Mouse (Mus musculus) midbrain, embryonic 14.5 days (tissue): ENCODE measurements around the gene Sorbs1. TPM values are rescaled to one million over a fixed set of nuclear protein-coding genes. Genes with fewer than 3 reads are reported as not detected.

Source experiments
- ATAC-seq: fragments of 200-750 bp; cut with Nextera tagmentation; 2 replicates; pipeline ENCODE4 v1.8.0; 2017; ENCODE audit warnings: moderate number of reproducible peaks, moderate library complexity; ENCODE audit not compliant: low FRiP score, low TSS enrichment
- DNase-seq: peaks from one replicate; pipeline ENCODE4 v3.0.0-alpha.2; 2015
- H3K27ac ChIP-seq: fragments of 300-500 bp; sonication (generic); replicated peaks from 2 replicates; pipeline ENCODE4 v1.5.1; 2014; ENCODE audit warnings: mild to moderate bottlenecking, low read depth, low read length, moderate library complexity
- H3K27me3 ChIP-seq: fragments of 300-500 bp; sonication (generic); 2 replicates; pipeline ENCODE4 v1.6.1; 2014; ENCODE audit warnings: low read length, control low read depth, mixed read lengths; ENCODE audit not compliant: control insufficient read depth, insufficient read depth
- H3K36me3 ChIP-seq: fragments of 300-500 bp; sonication (generic); 2 replicates; pipeline ENCODE4 v1.6.1; 2014; ENCODE audit warnings: low read length, control low read depth; ENCODE audit not compliant: control insufficient read depth, insufficient read depth
- H3K4me1 ChIP-seq: fragments of 300-500 bp; sonication (generic); 2 replicates; pipeline ENCODE4 v1.6.1; 2014; ENCODE audit warnings: mild to moderate bottlenecking, antibody characterized with exemption, low read length, control low read depth; ENCODE audit not compliant: control insufficient read depth, insufficient read depth
- H3K4me2 ChIP-seq: fragments of 300-500 bp; sonication (generic); 2 replicates; pipeline ENCODE4 v1.6.1; 2014; ENCODE audit warnings: mild to moderate bottlenecking, low read length, moderate library complexity
- H3K4me3 ChIP-seq: fragments of 300-500 bp; sonication (generic); replicated peaks from 2 replicates; pipeline ENCODE4 v1.5.1; 2014; ENCODE audit warnings: low read depth, low read length
- H3K9ac ChIP-seq: fragments of 300-500 bp; sonication (generic); replicated peaks from 2 replicates; pipeline ENCODE4 v1.6.1; 2014; ENCODE audit warnings: mild to moderate bottlenecking, low read length, moderate library complexity
- H3K9me3 ChIP-seq: fragments of 300-500 bp; sonication (generic); 2 replicates; pipeline ENCODE4 v1.6.1; 2016; ENCODE audit warnings: low read length, control low read depth, mixed read lengths; ENCODE audit not compliant: control insufficient read depth
- WGBS: fragments of 180-500 bp; shearing (Covaris S2); extraction: QIAGEN DNeasy Blood & Tissue Kit; methylation state at CpG from one replicate; pipeline ENCODE4 v1.1.7; 2014; 5-methylcytosine and 5-hydroxymethylcytosine counted together
- polyA plus RNA-seq: library from polyadenylated mRNA; unstranded; fragments of >200 nt; fragmentation: Nextera tagmentation; extraction: Ambion mirVana; gene quantifications from 2 replicates; pipeline ENCODE4 v1.2.1, GENCODE M21; 2014

The Sorbs1 gene
- polyA plus RNA-seq, 1 experiment from 2014 or later: 87.9 TPM

GRCm38 (mm10) chr19:40464408-40464807 is 49.2 kb downstream of the Sorbs1 start:
- H3K4me1 ChIP-seq: peaks cover 11% of the 10 kb centered on the region; the same call in 1 of the 2 replicates
- H3K27me3 ChIP-seq: no peaks in the 10 kb centered on the region
- H3K9ac ChIP-seq: no peak overlapping the region
- H3K9me3 ChIP-seq: no peaks in the 10 kb centered on the region
- WGBS: 94% methylated on average over 9 of the region's 9 CpGs
- no peak overlapping the region for H3K4me2 ChIP-seq
- no peak overlapping the region for H3K4me3 ChIP-seq
- H3K36me3 ChIP-seq: no peaks in the 10 kb centered on the region
- DNase-seq (no peak), ATAC-seq (no peak)
- H3K27ac ChIP-seq: no peak overlapping the region

GRCm38 (mm10) chr19:40462892-40463291 is 50.7 kb downstream of the Sorbs1 start:
- Histone ChIP-seq H3K36me3 (no peaks in the 10 kb centered on the region), H3K27me3 (no peaks in the 10 kb centered on the region), H3K4me1 (peaks cover 11% of the 10 kb centered on the region; the same call in 1 of the 2 replicates), H3K4me2 (no peak overlapping the region), H3K27ac (no peak overlapping the region), H3K9me3 (no peaks in the 10 kb centered on the region), H3K4me3 (no peak overlapping the region), H3K9ac (no peak overlapping the region)
- DNase-seq: no peak
- no peak for ATAC-seq
- 89% methylated on average over 6 of the region's 6 CpGs for WGBS

GRCm38 (mm10) chr19:40462481-40462880 is 51.1 kb downstream of the Sorbs1 start:
- Histone ChIP-seq H3K9ac (no peak overlapping the region), H3K27me3 (no peaks in the 10 kb centered on the region), H3K4me1 (peaks cover 11% of the 10 kb centered on the region; the same call in 1 of the 2 replicates), H3K36me3 (no peaks in the 10 kb centered on the region), H3K27ac (no peak overlapping the region), H3K9me3 (no peaks in the 10 kb centered on the region), H3K4me3 (no peak overlapping the region), H3K4me2 (no peak overlapping the region)
- no peak for DNase-seq
- WGBS: 83% methylated on average over 2 of the region's 2 CpGs
- no peak for ATAC-seq

- DNase-seq (no peak), ATAC-seq (no peak)
- H3K27ac ChIP-seq: no peak overlapping the region; the same call in 1 of the 2 replicates
- H3K4me2 ChIP-seq: no peak overlapping the region
- 75% methylated on average over 1 of the region's 1 CpGs for WGBS
- H3K9me3 ChIP-seq: no peaks in the 10 kb centered on the region
- H3K4me1 ChIP-seq: peaks cover 11% of the 10 kb centered on the region; the same call in 1 of the 2 replicates
- no peaks in the 10 kb centered on the region for H3K27me3 ChIP-seq
- H3K9ac ChIP-seq: no peak overlapping the region
- H3K4me3 ChIP-seq: no peak overlapping the region
- no peaks in the 10 kb centered on the region for H3K36me3 ChIP-seq
These were observed 51.9 kb downstream of the Sorbs1 start for GRCm38 (mm10) chr19:40461662-40462061.

- no peak overlapping the region for H3K4me3 ChIP-seq
- H3K27me3 ChIP-seq: no peaks in the 10 kb centered on the region
- H3K9me3 ChIP-seq: no peaks in the 10 kb centered on the region
- peaks cover 11% of the 10 kb centered on the region; the same call in 1 of the 2 replicates for H3K4me1 ChIP-seq
- no peaks in the 10 kb centered on the region for H3K36me3 ChIP-seq
- H3K4me2 ChIP-seq: no peak overlapping the region
- H3K27ac ChIP-seq: 0 out of 2 replicates have a peak overlapping the region, but pooled peaks have one; percentile 49
- no peak for ATAC-seq
- WGBS: 50% methylated on average over 9 of the region's 9 CpGs
- no peak overlapping the region for H3K9ac ChIP-seq
- DNase-seq: peak; percentile 43
These were observed 52.6 kb downstream of the Sorbs1 start for GRCm38 (mm10) chr19:40460854-40461490.

GRCm38 (mm10) chr19:40459338-40459737 is 54.2 kb downstream of the Sorbs1 start:
- DNase-seq (no peak), ATAC-seq (no peak)
- no peaks in the 10 kb centered on the region for H3K9me3 ChIP-seq
- no peak overlapping the region for H3K9ac ChIP-seq
- WGBS: 65% methylated on average over 1 of the region's 1 CpGs
- H3K36me3 ChIP-seq: no peaks in the 10 kb centered on the region
- no peak overlapping the region for H3K4me2 ChIP-seq
- no peak overlapping the region for H3K27ac ChIP-seq
- no peak overlapping the region for H3K4me3 ChIP-seq
- no peaks in the 10 kb centered on the region for H3K27me3 ChIP-seq
- peaks cover 11% of the 10 kb centered on the region; the same call in 1 of the 2 replicates for H3K4me1 ChIP-seq

GRCm38 (mm10) chr19:40458806-40459205 is 54.8 kb downstream of the Sorbs1 start:
- Histone ChIP-seq H3K4me3 (no peak overlapping the region), H3K9ac (no peak overlapping the region), H3K27ac (no peak overlapping the region), H3K4me1 (peaks cover 11% of the 10 kb centered on the region; the same call in 1 of the 2 replicates), H3K4me2 (no peak overlapping the region), H3K36me3 (no peaks in the 10 kb centered on the region), H3K27me3 (no peaks in the 10 kb centered on the region), H3K9me3 (no peaks in the 10 kb centered on the region)
- DNase-seq (no peak), ATAC-seq (no peak)
- 90% methylated on average over 3 of the region's 3 CpGs for WGBS

GRCm38 (mm10) chr19:40455248-40455647 is 58.3 kb downstream of the Sorbs1 start:
- no peak overlapping the region for H3K9ac ChIP-seq
- H3K9me3 ChIP-seq: no peaks in the 10 kb centered on the region
- peaks cover 3% of the 10 kb centered on the region; the same call in 1 of the 2 replicates for H3K36me3 ChIP-seq
- no peak overlapping the region for H3K4me2 ChIP-seq
- no peak overlapping the region for H3K27ac ChIP-seq
- no peak for DNase-seq
- ATAC-seq: no peak
- no peak overlapping the region for H3K4me3 ChIP-seq
- H3K4me1 ChIP-seq: no peaks in the 10 kb centered on the region
- 92% methylated on average over 4 of the region's 4 CpGs for WGBS
- H3K27me3 ChIP-seq: no peaks in the 10 kb centered on the region

GRCm38 (mm10) chr19:40454096-40454495 is 59.5 kb downstream of the Sorbs1 start:
- WGBS: over 99% methylated on average over 4 of the region's 4 CpGs

More at GRCm38 (mm10) chr19:40454096-40454495, 59.5 kb downstream of the Sorbs1 start:
- Histone ChIP-seq H3K4me1 (no peaks in the 10 kb centered on the region), H3K9ac (no peak overlapping the region), H3K4me2 (no peak overlapping the region), H3K27ac (no peak overlapping the region), H3K4me3 (no peak overlapping the region), H3K36me3 (peaks cover 4% of the 10 kb centered on the region; the same call in 1 of the 2 replicates), H3K9me3 (no peaks in the 10 kb centered on the region), H3K27me3 (no peaks in the 10 kb centered on the region)
- ATAC-seq (no peak), DNase-seq (no peak)
